Mouse (Mus musculus): Measurements from ENCODE around the gene Ifngr2. TPM values are rescaled to one million over a fixed set of nuclear protein-coding genes. Genes with fewer than 3 reads are reported as not detected.
A peak's percentile ranks its signal among the peaks of the same experiment; 100 is the strongest.

Gene Ifngr2
- polyA plus RNA-seq, 1 experiment from 2014 or later = 44.2 TPM

DNA sequence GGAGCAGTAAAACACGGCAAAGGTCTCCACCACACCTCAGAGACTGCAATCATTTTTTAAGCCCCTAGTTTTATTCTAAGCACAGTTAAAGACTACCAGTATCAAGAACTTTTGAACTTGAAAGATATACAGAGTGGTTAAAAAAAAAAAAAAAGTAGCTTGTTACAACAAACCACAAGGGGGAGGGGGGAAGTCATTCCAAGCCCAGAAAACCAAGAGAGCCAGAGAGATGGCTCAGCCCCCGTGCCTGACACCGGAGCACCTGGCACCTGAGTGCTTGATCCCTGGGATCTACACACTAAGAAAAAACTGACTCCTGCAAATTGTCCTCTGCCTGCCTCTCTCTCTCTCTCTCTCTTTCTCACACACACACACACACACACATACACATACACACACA is 46.4 kb downstream of the Ifngr2 start:
- H3K27ac ChIP-seq = no peak overlapping the region
- H3K9me3 ChIP-seq = no peaks in the 10 kb centered on the region
- peaks cover 16% of the 10 kb centered on the region for H3K4me1 ChIP-seq (replicated peaks)
- H3K36me3 ChIP-seq = peaks cover 20% of the 10 kb centered on the region
- 59% methylated on average over 3 of the region's 3 CpGs for WGBS
- no peak overlapping the region for H3K4me3 ChIP-seq (replicated peaks)
- no peak for ATAC-seq (ENCODE audit: insufficient number of reproducible peaks, insufficient read depth, low FRiP score, low TSS enrichment, low read depth)
- no peak overlapping the region for H3K9ac ChIP-seq (replicated peaks)
- H3K27me3 ChIP-seq = peaks cover 6% of the 10 kb centered on the region
- no peak overlapping the region for H3K4me2 ChIP-seq

DNA sequence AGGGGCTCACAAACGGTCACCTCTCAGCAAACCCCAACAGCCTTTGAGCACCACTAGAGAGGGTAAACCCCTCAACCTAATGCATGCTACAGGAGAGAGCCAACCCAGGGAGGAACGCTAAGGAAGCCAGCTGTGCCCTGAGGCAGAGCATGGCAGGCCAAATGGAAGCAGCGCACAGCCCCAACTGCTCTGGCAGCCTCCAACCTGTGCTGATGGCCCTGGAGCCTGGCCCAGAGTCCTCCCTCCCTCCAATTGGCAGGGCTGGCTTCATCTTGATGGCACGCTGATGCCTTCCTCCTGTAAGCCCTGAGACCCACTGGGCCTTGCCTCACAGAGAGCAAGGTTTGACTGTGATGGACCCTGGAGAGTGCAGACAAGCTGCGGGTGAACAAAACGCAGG is 48.2 kb downstream of the Ifngr2 start:
- H3K27ac ChIP-seq = no peak overlapping the region
- H3K4me2 ChIP-seq = no peak overlapping the region
- no peak overlapping the region for H3K4me3 ChIP-seq (replicated peaks)
- H3K36me3 ChIP-seq = peaks cover 20% of the 10 kb centered on the region
- no peak for ATAC-seq (ENCODE audit: insufficient number of reproducible peaks, insufficient read depth, low FRiP score, low TSS enrichment, low read depth)
- peaks cover 17% of the 10 kb centered on the region for H3K27me3 ChIP-seq
- no peaks in the 10 kb centered on the region for H3K9me3 ChIP-seq
- peaks cover 16% of the 10 kb centered on the region for H3K4me1 ChIP-seq (replicated peaks)
- no peak overlapping the region for H3K9ac ChIP-seq (replicated peaks)
- 72% methylated on average over 6 of the region's 6 CpGs for WGBS

DNA sequence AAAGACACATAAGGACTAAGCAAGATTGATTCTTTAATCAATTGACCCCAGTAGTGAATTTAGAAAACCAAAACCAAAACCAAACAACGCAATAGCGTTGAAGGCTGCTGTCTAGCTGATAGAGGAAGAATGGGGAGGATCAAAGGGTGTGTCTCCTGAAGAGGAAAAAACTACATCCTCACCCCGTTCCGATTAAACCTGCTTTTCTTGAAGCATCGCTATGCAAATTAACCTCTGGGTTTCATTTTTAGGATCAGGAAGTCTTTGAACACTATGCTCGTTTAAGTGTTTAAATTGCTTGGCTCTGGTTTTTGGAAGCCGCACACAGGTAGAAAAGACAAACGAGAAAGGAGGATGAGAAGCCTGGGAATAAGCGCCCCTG is 49.5 kb downstream of the Ifngr2 start:
- 17% methylated on average over 9 of the region's 9 CpGs for WGBS
- peak overlapping the region; percentile 83 for H3K4me3 ChIP-seq (replicated peaks)
- H3K27me3 ChIP-seq = peaks cover 17% of the 10 kb centered on the region
- H3K9ac ChIP-seq (replicated peaks) = no peak overlapping the region
- peaks cover 17% of the 10 kb centered on the region for H3K36me3 ChIP-seq
- H3K27ac ChIP-seq = no peak overlapping the region
- no peak for ATAC-seq (ENCODE audit: insufficient number of reproducible peaks, insufficient read depth, low FRiP score, low TSS enrichment, low read depth)
- H3K4me1 ChIP-seq (replicated peaks) = peaks cover 20% of the 10 kb centered on the region
- no peaks in the 10 kb centered on the region for H3K9me3 ChIP-seq
- H3K4me2 ChIP-seq = peak overlapping the region; percentile 95

DNA sequence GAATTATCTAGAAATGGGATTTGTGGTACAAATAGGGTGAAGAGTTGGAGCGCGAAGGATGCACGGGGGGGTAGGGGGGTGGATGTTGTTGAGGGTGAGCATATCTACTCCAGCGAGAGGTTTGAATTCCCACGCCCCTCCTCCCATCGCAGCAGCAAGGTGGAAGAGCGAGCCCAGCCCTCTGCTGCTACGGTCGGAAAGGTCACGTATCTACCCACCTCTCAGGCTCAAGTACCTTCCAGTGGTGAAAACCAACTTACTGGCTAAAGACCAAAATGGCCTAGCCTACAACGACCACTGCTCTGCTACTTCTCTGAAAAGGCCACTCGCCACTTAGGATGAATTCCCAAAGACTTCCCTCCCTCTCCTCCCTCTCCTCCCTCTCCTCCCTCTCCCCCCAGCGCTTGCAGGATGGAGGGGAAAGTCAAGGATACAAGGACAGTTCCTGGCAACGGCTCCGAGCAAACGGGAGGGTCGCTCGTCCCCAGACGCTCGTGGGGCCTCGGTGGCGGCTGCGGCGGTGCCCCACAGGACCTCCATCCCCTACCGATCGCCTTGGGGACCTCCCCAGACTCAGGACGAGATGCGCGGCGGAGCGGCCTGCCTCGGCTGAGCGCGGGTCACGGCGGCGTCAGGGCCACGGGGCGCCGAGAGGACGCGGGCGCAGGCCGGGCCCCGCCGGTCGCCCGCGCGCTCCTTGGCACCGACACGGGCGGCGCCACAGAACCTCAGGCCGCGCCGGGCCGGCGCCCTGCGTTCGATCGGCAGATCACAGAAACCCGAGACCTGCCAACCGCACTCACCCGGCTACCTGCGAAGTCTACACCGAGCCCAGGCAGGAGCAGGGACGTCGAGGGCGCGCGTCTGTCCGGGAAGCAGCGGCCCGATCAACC is 50.2 kb downstream of the Ifngr2 start:
- peak overlapping the region; percentile 80 for H3K9ac ChIP-seq (replicated peaks)
- under 1% methylated on average over 75 of the region's 75 CpGs for WGBS
- H3K4me3 ChIP-seq (replicated peaks) = peak overlapping the region; percentile 83
- peak; percentile 54; the same call in 1 of the 2 replicates for ATAC-seq (ENCODE audit: insufficient number of reproducible peaks, insufficient read depth, low FRiP score, low TSS enrichment, low read depth)
- peaks cover 10% of the 10 kb centered on the region for H3K36me3 ChIP-seq
- H3K4me1 ChIP-seq (replicated peaks) = peaks cover 20% of the 10 kb centered on the region
- H3K27me3 ChIP-seq = peaks cover 17% of the 10 kb centered on the region
- H3K9me3 ChIP-seq = no peaks in the 10 kb centered on the region
- 0 out of 2 replicates have a peak overlapping the region, but pooled peaks have one; percentile 35 for H3K27ac ChIP-seq
- H3K4me2 ChIP-seq = peak overlapping the region; percentile 95

DNA sequence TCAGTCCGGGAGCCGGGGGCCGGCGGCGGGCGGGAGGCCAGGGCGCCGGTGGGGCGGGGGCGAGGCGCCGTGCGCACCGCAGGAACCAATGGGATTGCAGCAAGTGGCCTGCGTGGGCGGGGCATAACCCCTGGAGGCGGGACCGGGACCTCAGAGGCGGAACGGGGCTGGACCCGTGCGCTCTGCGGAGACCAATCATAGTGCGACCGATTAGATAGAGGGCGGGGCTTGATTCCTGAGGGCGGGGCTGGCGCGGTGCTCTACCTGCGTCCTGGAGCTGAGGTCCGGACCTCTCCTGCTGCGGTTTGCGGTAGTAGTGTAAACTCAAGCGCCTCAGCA is 50.8 kb downstream of the Ifngr2 start, which contains the start of gene Tmem50b:
Tmem50b (minus strand) TSS at position 129 of the 339 bp plus-strand sequence.
- Histone ChIP-seq H3K36me3 (peaks cover 7% of the 10 kb centered on the region), H3K27me3 (peaks cover 17% of the 10 kb centered on the region), H3K4me2 (peak within 1 kb of the TSS; percentile 95), H3K9ac (replicated peaks) (peak within 1 kb of the TSS; percentile 80), H3K4me1 (replicated peaks) (peaks cover 15% of the 10 kb centered on the region; the same call in 1 of the 2 replicates), H3K4me3 (replicated peaks) (peak within 1 kb of the TSS; percentile 83), H3K27ac (0 out of 2 replicates have a peak within 1 kb of the TSS, but pooled peaks have one; percentile 35), H3K9me3 (no peaks in the 10 kb centered on the region)
- under 1% methylated on average over 34 of the region's 34 CpGs for WGBS
- peak; percentile 98 for ATAC-seq (ENCODE audit: insufficient number of reproducible peaks, insufficient read depth, low FRiP score, low TSS enrichment, low read depth)

DNA sequence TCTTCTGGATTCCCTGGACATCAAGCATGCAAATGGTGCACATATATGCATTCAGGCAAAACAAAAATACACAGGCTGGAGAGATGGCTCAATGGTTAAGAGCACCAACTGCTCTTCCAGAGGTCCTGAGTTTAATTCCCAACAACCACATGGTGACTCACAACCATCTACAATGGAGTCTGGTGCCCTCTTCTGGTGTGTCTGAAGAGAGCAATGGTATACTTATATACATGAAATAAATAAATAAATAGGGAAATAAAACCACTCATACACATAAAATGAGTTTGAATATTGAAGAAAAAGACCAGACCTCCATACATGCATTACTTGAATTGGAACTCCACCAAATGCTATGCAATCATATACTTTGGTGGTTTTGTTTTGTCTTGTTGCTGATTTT is 52.4 kb downstream of the Ifngr2 start:
- no peak overlapping the region for H3K4me3 ChIP-seq (replicated peaks)
- no peak for ATAC-seq (ENCODE audit: insufficient number of reproducible peaks, insufficient read depth, low FRiP score, low TSS enrichment, low read depth)
- no peaks in the 10 kb centered on the region for H3K9me3 ChIP-seq
- peaks cover 5% of the 10 kb centered on the region; the same call in 1 of the 2 replicates for H3K36me3 ChIP-seq
- no peak overlapping the region for H3K27ac ChIP-seq
- H3K4me2 ChIP-seq = no peak overlapping the region
- H3K9ac ChIP-seq (replicated peaks) = no peak overlapping the region
- H3K4me1 ChIP-seq (replicated peaks) = peaks cover 15% of the 10 kb centered on the region; the same call in 1 of the 2 replicates
- H3K27me3 ChIP-seq = peaks cover 17% of the 10 kb centered on the region

DNA sequence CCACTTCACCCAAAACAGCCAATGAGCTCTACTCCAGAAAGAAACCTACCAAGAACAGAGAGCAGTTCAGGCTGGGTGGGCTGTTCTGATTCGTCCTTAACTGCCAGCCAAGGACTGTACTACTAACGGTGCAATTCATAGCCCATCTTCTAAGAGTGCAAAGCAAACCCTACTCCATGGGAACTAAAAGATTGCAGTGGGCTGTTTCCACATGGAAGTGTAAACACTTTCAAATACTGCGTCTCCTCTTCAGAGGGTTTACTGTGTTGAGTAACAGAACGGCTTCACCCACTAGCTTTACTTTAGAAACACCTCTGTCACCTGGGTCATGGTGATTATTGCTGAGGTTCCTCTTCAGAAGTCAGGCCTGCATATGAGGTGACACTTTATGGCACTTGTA is 54.2 kb downstream of the Ifngr2 start:
- Histone ChIP-seq H3K9me3 (no peaks in the 10 kb centered on the region), H3K36me3 (no peaks in the 10 kb centered on the region), H3K4me3 (replicated peaks) (no peak overlapping the region), H3K27ac (no peak overlapping the region), H3K4me1 (replicated peaks) (peaks cover 15% of the 10 kb centered on the region; the same call in 1 of the 2 replicates), H3K4me2 (no peak overlapping the region), H3K27me3 (peaks cover 11% of the 10 kb centered on the region; the same call in 1 of the 2 replicates), H3K9ac (replicated peaks) (no peak overlapping the region)
- no peak for ATAC-seq (ENCODE audit: insufficient number of reproducible peaks, insufficient read depth, low FRiP score, low TSS enrichment, low read depth)
- WGBS = 29% methylated on average over 4 of the region's 4 CpGs

DNA sequence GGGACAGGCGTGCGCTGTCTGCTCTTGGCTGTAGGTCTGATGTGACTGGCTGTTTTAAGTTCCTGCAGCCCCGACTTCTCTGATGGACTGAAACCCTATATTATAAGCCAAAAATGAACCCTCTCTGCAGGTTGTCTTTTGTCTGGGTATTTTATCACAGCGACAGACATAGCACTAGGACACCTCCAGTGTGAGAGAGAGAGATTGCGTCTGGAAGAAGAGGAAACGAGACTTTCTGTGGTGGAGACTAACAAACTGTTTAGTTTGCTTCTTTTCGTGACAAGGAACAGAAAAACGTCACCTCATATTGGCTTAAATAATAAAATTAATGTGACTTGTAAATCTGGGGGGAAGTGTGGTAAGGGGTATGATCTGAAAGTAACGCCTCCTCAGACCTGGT is 54.8 kb downstream of the Ifngr2 start:
- Histone ChIP-seq H3K36me3 (no peaks in the 10 kb centered on the region), H3K27me3 (peaks cover 11% of the 10 kb centered on the region; the same call in 1 of the 2 replicates), H3K9ac (replicated peaks) (no peak overlapping the region), H3K27ac (no peak overlapping the region), H3K4me1 (replicated peaks) (peaks cover 10% of the 10 kb centered on the region; the same call in 1 of the 2 replicates), H3K4me3 (replicated peaks) (no peak overlapping the region), H3K4me2 (no peak overlapping the region), H3K9me3 (no peaks in the 10 kb centered on the region)
- 39% methylated on average over 9 of the region's 9 CpGs for WGBS
- ATAC-seq (ENCODE audit: insufficient number of reproducible peaks, insufficient read depth, low FRiP score, low TSS enrichment, low read depth) = no peak

DNA sequence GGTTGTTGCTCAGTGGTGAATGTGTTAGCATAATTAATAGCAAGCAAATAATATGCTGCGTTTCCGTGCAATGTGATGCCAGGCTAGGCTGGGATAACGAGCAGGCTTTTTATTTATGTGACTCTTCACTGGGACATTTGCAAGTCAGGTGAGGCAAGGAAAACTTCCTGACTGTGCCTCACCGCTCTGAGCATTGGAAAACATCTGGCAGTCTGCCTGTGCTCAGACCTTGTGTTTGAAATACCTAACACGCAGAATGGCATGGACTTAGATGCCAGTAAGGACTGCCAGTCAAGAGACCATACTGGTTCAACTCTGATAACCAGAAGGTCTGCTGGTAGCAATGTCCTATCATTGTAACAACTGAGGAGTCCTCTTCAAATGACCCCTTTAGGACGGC is 58.3 kb downstream of the Ifngr2 start:
- ATAC-seq (ENCODE audit: insufficient number of reproducible peaks, insufficient read depth, low FRiP score, low TSS enrichment, low read depth) = no peak
- H3K9me3 ChIP-seq = no peaks in the 10 kb centered on the region
- no peaks in the 10 kb centered on the region for H3K27me3 ChIP-seq
- H3K4me2 ChIP-seq = no peak overlapping the region
- H3K36me3 ChIP-seq = no peaks in the 10 kb centered on the region
- 0 out of 2 replicates have a peak, but pooled peaks cover 6% of the 10 kb centered on the region for H3K4me1 ChIP-seq (replicated peaks)
- 63% methylated on average over 6 of the region's 6 CpGs for WGBS
- H3K27ac ChIP-seq = no peak overlapping the region
- H3K4me3 ChIP-seq (replicated peaks) = no peak overlapping the region
- H3K9ac ChIP-seq (replicated peaks) = no peak overlapping the region

DNA sequence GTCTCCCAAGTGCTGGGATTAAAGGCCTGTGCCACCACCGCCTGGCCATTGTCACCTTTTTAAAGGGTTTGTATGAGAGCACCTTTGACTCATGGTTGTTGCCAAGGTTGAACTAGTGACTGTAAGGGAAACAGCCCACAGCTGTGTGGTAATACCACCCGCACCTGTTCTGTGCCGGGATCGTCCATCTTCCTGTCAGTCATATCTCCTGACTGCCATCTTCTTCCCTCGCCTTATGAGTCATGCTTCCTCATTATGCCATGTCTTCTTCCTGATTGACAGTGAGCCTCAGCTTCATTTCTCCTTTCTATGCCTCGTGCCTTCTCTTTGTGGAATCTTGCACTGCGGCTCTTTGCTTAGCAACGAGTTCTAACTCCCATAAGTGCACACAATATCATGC is 60.1 kb downstream of the Ifngr2 start:
- H3K4me3 ChIP-seq (replicated peaks) = no peak overlapping the region
- no peaks in the 10 kb centered on the region for H3K9me3 ChIP-seq
- H3K4me1 ChIP-seq (replicated peaks) = no peaks in the 10 kb centered on the region
- H3K36me3 ChIP-seq = no peaks in the 10 kb centered on the region
- H3K4me2 ChIP-seq = no peak overlapping the region
- H3K27ac ChIP-seq = no peak overlapping the region
- H3K9ac ChIP-seq (replicated peaks) = no peak overlapping the region
- WGBS = 90% methylated on average over 8 of the region's 8 CpGs
- no peak for ATAC-seq (ENCODE audit: insufficient number of reproducible peaks, insufficient read depth, low FRiP score, low TSS enrichment, low read depth)
- no peaks in the 10 kb centered on the region for H3K27me3 ChIP-seq

DNA sequence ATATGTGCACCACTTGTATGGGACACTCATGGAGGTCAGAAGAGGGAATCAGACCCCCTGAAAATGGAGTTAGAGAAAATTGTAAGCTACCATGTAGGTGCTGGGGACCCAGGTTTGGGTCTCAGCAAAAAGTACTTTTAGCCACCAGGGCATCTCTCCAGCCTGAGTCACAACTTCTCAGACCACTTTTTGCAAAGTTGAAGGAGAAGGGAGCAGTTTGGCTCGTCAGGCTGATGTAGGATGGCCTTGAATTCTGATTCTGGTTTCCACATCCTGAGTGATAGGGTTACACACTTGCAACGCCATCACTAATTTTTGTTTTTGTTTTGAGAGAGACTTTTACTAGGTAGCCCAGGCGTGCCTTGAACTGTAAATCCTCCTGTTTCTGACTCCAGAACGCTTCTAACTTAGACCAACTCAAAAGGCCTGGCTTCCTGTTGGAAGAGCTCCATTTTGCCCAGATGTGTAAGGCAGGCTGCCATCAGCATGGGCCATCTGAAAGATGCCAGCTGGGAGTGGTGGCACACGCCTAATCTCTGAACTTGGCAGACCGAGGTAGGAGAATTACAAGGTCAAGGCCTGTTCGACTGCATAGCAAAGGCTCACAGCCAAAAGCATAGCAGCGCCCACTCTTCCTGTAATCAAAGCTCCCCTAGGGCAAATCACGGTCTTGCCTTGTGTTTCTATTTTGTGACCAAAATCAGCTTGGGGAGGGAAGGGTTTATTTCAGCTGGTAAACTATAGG is 62.8 kb downstream of the Ifngr2 start:
- Histone ChIP-seq H3K27me3 (no peaks in the 10 kb centered on the region), H3K27ac (no peak overlapping the region), H3K36me3 (no peaks in the 10 kb centered on the region), H3K4me1 (replicated peaks) (no peaks in the 10 kb centered on the region), H3K4me3 (replicated peaks) (no peak overlapping the region), H3K4me2 (no peak overlapping the region), H3K9me3 (no peaks in the 10 kb centered on the region), H3K9ac (replicated peaks) (no peak overlapping the region)
- ATAC-seq (ENCODE audit: insufficient number of reproducible peaks, insufficient read depth, low FRiP score, low TSS enrichment, low read depth) = no peak
- WGBS = 74% methylated on average over 9 of the region's 9 CpGs

All from limb, embryonic 12.5 days (tissue).